Mouse (Mus musculus) forebrain, embryonic 12.5 days (tissue): Measurements from ENCODE around the gene Abcf3. TPM values are rescaled to one million over a fixed set of nuclear protein-coding genes. Genes with fewer than 3 reads are reported as not detected.
A peak's percentile ranks its signal among the peaks of the same experiment; 100 is the strongest.

Experiments
- ATAC-seq: fragments of 200-750 bp; cut with Nextera tagmentation; 2 replicates; pipeline ENCODE4 v1.8.0; 2017; ENCODE audit warnings: moderate TSS enrichment; ENCODE audit not compliant: low FRiP score
- H3K27ac ChIP-seq: fragments of 300-500 bp; sonication (generic); 2 replicates; pipeline ENCODE4 v1.5.1; 2016; ENCODE audit warnings: mild to moderate bottlenecking
- H3K27me3 ChIP-seq: fragments of 300-500 bp; sonication (generic); 2 replicates; pipeline ENCODE4 v1.6.1; 2016; ENCODE audit warnings: mild to moderate bottlenecking
- H3K36me3 ChIP-seq: fragments of 300-500 bp; sonication (generic); replicated peaks from 2 replicates; pipeline ENCODE4 v1.6.1; 2016; ENCODE audit warnings: mild to moderate bottlenecking
- H3K4me1 ChIP-seq: fragments of 300-500 bp; sonication (generic); 2 replicates; pipeline ENCODE4 v1.6.1; 2016
- H3K4me2 ChIP-seq: fragments of 300-500 bp; sonication (generic); 2 replicates; pipeline ENCODE4 v1.6.1; 2016; ENCODE audit warnings: mild to moderate bottlenecking, moderate library complexity
- H3K4me3 ChIP-seq: fragments of 300-500 bp; sonication (generic); replicated peaks from 2 replicates; pipeline ENCODE4 v1.5.1; 2016; ENCODE audit warnings: mild to moderate bottlenecking
- H3K9ac ChIP-seq: fragments of 300-500 bp; sonication (generic); 2 replicates; pipeline ENCODE4 v1.6.1; 2016; ENCODE audit warnings: mild to moderate bottlenecking
- H3K9me3 ChIP-seq: fragments of 300-500 bp; sonication (generic); 2 replicates; pipeline ENCODE4 v1.6.1; 2016
- WGBS: fragments of 180-500 bp; shearing (Covaris S2); methylation state at CpG from one replicate; pipeline ENCODE4 v1.1.7; 2016; 5-methylcytosine and 5-hydroxymethylcytosine counted together
- polyA plus RNA-seq: library from polyadenylated mRNA; unstranded; fragments of >200 nt; fragmentation: Nextera tagmentation; extraction: Ambion mirVana; gene quantifications from 2 replicates; pipeline ENCODE4 v1.2.1, GENCODE M21; 2016

The Abcf3 gene
- 60.9 and 74.3 TPM in 2 replicates for polyA plus RNA-seq

DNA sequence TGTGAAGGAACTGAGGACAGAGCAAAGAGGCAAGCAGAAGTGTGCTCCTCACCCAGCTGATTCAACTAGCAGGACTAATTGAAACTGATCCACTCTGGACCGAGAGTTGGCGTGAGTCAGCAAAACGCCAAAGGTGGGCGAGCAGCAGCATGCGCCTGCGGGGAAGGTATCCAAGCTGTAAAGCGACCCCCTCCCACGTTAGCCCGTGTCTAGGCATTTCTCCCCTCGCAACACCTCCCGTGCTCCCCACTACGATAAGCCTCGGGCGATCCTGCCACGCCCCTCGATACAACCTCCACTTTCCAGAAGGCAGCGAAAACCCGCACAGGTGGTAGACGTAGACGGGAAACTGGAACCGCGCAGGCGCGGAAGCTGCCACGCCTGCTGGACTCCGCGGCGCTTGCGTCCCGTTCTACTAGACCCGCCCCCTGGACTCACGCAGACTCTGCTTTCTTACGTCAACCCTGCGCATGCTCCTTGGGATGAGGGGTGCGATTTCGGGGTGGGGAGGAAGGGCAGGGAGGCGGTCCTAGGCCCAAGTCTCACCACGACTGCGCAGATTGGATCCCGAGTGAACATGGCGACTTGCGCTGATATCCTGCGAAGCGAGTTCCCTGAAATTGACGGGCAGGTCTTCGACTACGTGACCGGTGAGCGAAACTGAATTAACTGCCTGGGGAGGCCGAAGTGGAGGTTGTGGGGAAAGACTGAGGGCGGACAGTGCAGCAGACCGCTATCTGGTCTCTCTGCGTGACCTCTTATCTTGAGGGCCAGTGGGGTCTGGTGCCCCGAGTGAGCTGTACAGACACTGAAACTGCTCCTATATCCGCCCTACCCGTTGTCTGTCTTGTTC, at the start of gene Abcf3:
Gene Abcf3 (plus strand): TSS at position 482 of the 853 bp plus-strand sequence.
- peak within 1 kb of the TSS; percentile 92 for H3K4me2 ChIP-seq
- peak; percentile 98 for ATAC-seq
- no peaks in the 10 kb centered on the region for H3K27me3 ChIP-seq
- H3K4me3 ChIP-seq = peak within 1 kb of the TSS; percentile 68
- peaks cover 61% of the 10 kb centered on the region for H3K36me3 ChIP-seq
- peaks cover 18% of the 10 kb centered on the region for H3K4me1 ChIP-seq
- peak within 1 kb of the TSS; percentile 51 for H3K27ac ChIP-seq
- H3K9me3 ChIP-seq = no peaks in the 10 kb centered on the region
- peak within 1 kb of the TSS; percentile 76 for H3K9ac ChIP-seq
- under 1% methylated on average over 56 of the region's 56 CpGs for WGBS

DNA sequence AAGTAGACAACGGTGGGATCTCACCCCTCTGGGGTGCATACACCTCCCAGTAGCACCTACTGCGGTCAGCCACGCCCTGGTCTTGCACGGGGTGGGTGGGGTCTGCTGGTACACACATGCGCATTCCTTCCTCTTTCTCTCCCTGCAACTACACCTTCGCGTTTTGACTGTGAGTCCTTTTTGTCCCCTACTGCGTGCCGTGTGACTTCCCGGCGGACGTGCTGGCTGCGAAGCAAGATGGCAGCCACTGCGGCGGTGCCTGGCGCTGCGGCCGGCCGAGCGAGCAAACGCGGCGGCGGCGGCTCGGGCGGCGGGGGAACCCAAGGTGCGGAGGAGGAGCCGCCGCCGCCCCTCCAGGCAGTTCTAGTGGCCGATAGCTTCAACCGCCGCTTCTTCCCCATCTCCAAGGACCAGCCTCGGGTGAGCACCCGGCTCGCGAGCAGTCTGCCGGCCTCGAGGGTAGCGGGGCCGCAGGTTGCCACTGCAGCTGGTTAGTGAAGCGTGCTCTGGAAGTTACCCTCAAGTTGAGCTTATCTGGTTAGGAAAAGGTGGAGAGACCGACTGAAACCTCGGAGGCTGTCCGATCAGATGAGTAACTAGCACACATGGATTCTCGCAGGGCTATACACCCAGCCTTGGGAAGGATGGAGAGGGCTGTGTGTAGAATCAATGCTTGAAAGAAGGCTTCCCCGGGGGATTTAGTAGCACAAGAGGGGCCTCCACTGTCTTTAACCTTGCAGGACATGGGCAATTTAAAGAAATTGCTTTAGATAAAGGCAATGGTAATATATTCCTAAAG, 49.5 kb upstream of the Abcf3 start, which contains the start of gene Eif2b5:
Gene Eif2b5 (plus strand): TSS at position 141 of the 799 bp plus-strand sequence.
- Histone ChIP-seq H3K27ac (peak within 1 kb of the TSS; percentile 77), H3K9me3 (no peaks in the 10 kb centered on the region), H3K9ac (peak within 1 kb of the TSS; percentile 89), H3K4me1 (peaks cover 21% of the 10 kb centered on the region), H3K4me2 (peak within 1 kb of the TSS; percentile 84), H3K36me3 (peaks cover 34% of the 10 kb centered on the region), H3K4me3 (peak within 1 kb of the TSS; percentile 78), H3K27me3 (peaks cover 23% of the 10 kb centered on the region)
- WGBS = 1% methylated on average over 48 of the region's 49 CpGs
- ATAC-seq = peak; percentile 94

DNA sequence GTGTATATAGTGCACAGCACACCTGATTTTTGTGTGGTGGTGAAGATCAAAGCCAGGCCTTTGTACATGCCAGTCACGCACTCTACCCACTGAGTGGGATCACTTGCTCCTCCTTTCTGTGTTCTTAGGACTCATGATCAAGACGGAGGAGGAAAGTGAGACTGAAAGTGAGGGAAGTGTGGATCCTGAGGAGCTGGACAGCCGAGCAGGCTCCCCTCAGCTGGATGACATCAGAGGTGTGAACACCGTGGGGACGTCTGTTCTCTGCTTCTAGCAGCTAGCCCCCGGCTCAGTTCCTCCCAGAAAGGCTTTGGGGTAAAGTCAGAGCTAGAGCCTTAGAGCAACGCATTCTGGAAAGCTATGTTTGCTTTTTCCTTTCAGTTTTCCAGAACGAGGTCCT, 42.4 kb upstream of the Abcf3 start:
- H3K4me1 ChIP-seq = no peaks in the 10 kb centered on the region
- no peak overlapping the region for H3K4me2 ChIP-seq
- H3K36me3 ChIP-seq = peaks cover 96% of the 10 kb centered on the region
- no peak overlapping the region for H3K27ac ChIP-seq
- no peak overlapping the region for H3K9ac ChIP-seq
- H3K4me3 ChIP-seq = no peak overlapping the region
- no peaks in the 10 kb centered on the region for H3K27me3 ChIP-seq
- H3K9me3 ChIP-seq = no peaks in the 10 kb centered on the region
- ATAC-seq = no peak
- WGBS = 93% methylated on average over 8 of the region's 8 CpGs

DNA sequence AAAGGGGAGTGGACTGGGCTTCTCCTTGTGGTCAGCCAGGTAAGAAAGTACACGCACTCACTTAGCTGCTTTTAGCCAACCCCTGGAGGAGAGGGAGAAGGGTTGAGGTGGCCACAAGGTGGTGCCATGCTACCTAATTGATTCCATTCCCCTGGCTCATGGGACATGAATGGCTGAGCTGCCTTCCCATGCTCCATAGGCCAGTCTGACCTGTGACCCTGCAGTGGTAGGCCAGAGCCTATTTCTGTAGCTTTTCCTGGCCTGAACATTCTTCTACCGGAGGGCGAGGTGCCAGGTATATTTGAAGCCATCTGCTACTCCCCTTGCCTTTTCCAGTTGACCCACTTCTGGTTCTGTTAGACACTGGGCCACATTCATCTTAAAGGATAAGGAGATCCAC, 39.0 kb upstream of the Abcf3 start:
- WGBS = 76% methylated on average over 3 of the region's 3 CpGs
- no peaks in the 10 kb centered on the region for H3K27me3 ChIP-seq
- H3K4me3 ChIP-seq = no peak overlapping the region
- ATAC-seq = 0 out of 2 replicates have a peak, but pooled peaks have one; percentile 17
- H3K4me2 ChIP-seq = no peak overlapping the region
- no peaks in the 10 kb centered on the region for H3K4me1 ChIP-seq
- no peak overlapping the region for H3K9ac ChIP-seq
- H3K9me3 ChIP-seq = no peaks in the 10 kb centered on the region
- peaks cover 69% of the 10 kb centered on the region for H3K36me3 ChIP-seq
- no peak overlapping the region for H3K27ac ChIP-seq

DNA sequence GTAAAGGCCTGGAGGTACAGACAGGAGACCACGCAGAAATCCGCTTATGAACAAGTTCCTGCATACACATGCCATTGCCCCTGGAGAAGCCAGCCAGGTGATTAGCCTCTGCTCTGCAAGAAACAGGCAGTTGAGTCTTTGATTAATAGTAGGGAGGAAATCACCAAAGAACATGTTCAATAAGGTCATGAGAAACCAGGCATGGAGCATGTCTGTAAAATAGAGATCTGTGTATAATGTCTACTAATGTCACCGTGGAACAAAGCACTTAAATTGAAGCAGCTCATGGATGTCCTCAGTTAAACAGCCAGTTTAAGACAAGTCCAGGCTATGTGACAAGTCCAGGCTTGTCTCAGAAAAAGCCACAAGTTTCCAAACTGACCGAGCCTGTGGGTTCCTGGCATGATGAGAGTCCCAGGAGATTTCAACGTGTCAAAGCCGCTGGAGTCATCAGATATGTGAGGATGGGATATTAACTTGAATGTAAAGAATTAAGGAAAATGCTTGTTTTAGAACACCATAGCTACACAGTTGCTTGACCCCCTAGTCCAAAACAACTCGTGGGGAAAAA, 37.0 kb upstream of the Abcf3 start:
- Histone ChIP-seq H3K9me3 (no peaks in the 10 kb centered on the region), H3K4me1 (peaks cover 4% of the 10 kb centered on the region), H3K27me3 (no peaks in the 10 kb centered on the region), H3K27ac (no peak overlapping the region), H3K36me3 (peaks cover 49% of the 10 kb centered on the region), H3K4me2 (no peak overlapping the region), H3K9ac (no peak overlapping the region), H3K4me3 (no peak overlapping the region)
- WGBS = 92% methylated on average over 7 of the region's 7 CpGs
- no peak for ATAC-seq

DNA sequence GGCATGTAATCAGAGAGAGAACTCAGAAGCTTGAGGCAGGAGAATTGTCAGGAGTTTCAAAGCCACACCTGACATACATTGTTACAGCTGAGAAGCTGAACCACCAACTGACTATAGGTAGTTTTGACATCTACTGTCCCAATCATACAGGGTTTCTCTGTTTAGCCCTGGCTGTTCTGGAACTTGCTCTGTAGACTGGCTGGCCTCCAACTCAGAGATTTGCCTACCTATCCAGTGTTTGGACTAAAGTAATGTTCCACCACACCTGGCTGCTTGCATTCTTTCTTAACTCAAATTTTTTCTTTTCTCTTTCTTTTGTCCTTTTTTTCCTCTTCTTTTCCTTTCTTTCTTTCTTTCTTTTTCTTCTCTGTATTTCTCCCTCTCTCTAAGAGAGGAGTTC, 32.3 kb upstream of the Abcf3 start:
- H3K4me3 ChIP-seq = peak overlapping the region; percentile 95
- H3K9me3 ChIP-seq = no peaks in the 10 kb centered on the region
- peak overlapping the region; percentile 90 for H3K4me2 ChIP-seq
- peak overlapping the region; percentile 93 for H3K27ac ChIP-seq
- H3K4me1 ChIP-seq = peaks cover 31% of the 10 kb centered on the region
- peaks cover 21% of the 10 kb centered on the region for H3K36me3 ChIP-seq
- ATAC-seq = no peak
- no peaks in the 10 kb centered on the region for H3K27me3 ChIP-seq
- H3K9ac ChIP-seq = peak overlapping the region; percentile 99

DNA sequence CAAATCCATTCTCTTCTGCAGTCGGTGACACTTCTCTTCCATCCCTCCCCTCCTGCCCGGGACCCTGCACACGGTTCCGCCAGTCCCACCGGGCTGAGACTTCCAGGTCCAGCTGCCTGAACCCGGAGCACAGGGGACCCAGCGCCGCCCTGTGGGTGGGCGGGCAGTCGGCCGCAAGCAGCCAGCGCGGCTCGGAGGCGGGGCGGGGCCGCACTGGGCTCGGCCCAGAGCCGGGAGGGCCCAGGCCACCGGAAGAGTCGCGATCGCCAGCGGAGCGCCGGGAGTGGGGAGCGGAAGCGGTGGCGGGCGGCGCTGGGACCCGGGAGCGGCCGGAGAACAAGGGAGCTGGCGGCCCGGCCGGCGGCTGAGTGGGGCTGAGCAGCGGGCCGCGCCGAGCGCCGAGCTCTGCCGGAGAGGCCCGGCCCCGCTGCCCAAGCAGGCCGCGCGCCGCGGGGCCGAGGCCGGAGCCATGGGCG, 31.6 kb upstream of the Abcf3 start, which contains the start of gene Dvl3:
Gene Dvl3 (plus strand): TSS at position 257 of the 476 bp plus-strand sequence.
- Histone ChIP-seq H3K4me2 (peak within 1 kb of the TSS; percentile 90), H3K36me3 (peaks cover 21% of the 10 kb centered on the region), H3K27me3 (no peaks in the 10 kb centered on the region), H3K4me1 (peaks cover 31% of the 10 kb centered on the region), H3K9me3 (no peaks in the 10 kb centered on the region), H3K4me3 (peak within 1 kb of the TSS; percentile 95), H3K9ac (peak within 1 kb of the TSS; percentile 99), H3K27ac (peak within 1 kb of the TSS; percentile 93)
- WGBS = under 1% methylated on average over 39 of the region's 55 CpGs
- ATAC-seq = peak; percentile 96

DNA sequence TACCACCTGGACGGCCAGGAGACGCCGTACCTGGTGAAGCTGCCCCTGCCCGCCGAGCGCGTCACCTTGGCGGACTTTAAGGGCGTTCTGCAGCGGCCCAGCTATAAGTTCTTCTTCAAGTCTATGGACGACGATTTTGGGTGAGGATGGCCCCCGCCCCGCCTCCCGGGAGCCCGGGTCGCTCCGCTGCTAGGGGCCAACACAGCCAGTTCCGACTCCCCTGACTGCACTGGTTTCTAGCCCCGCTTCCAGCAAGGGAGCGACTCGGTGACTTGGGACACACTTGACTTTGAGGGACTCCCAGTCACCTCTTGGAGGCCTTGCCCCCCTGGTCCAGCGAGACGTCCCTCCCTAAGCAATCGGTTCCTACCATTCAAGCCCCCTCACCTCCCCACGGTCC, 31.2 kb upstream of the Abcf3 start:
- H3K9me3 ChIP-seq = no peaks in the 10 kb centered on the region
- H3K36me3 ChIP-seq = peaks cover 26% of the 10 kb centered on the region
- no peaks in the 10 kb centered on the region for H3K27me3 ChIP-seq
- H3K27ac ChIP-seq = peak overlapping the region; percentile 93
- ATAC-seq = peak; percentile 34
- H3K9ac ChIP-seq = peak overlapping the region; percentile 99
- peak overlapping the region; percentile 95 for H3K4me3 ChIP-seq
- under 1% methylated on average over 26 of the region's 26 CpGs for WGBS
- peak overlapping the region; percentile 90 for H3K4me2 ChIP-seq
- H3K4me1 ChIP-seq = peaks cover 31% of the 10 kb centered on the region

DNA sequence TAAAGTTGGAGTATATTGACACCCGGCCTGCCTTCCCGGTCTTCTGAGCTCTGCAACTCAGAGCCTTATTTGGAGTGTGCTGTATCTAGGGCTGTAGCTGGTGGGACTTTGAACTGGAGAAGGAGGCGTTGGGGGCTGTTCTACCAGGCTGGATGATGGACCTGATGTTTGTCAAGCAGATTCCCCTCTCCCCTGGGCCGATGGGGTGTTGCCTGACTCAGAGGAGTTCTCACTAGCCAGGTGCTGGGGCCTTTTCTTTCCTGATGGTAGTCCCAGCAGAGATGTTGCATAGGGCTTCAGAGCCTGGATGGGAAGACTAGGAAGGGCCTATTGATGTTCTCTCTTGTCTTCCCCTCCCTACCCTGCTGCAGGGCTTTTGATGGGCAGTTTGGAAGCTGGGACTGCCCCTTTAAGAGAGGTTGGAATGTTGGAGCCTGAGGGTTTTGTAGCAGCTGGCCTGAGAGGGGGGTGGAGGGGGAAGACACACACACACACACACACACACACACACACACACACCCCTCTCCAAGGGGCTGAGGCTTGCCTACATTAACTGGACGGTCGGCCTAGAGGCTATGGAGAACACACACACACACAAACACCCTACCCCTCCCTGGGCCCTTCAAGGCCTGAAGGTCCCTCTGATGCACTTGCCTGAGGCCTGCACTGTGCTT, 30.5 kb upstream of the Abcf3 start:
- Histone ChIP-seq H3K4me3 (peak overlapping the region; percentile 95), H3K27ac (peak overlapping the region; percentile 93), H3K9me3 (no peaks in the 10 kb centered on the region), H3K27me3 (no peaks in the 10 kb centered on the region), H3K4me2 (peak overlapping the region; percentile 90), H3K4me1 (peaks cover 31% of the 10 kb centered on the region), H3K36me3 (peaks cover 26% of the 10 kb centered on the region), H3K9ac (peak overlapping the region; percentile 99)
- ATAC-seq = peak; percentile 68
- WGBS = 2% methylated on average over 6 of the region's 6 CpGs

DNA sequence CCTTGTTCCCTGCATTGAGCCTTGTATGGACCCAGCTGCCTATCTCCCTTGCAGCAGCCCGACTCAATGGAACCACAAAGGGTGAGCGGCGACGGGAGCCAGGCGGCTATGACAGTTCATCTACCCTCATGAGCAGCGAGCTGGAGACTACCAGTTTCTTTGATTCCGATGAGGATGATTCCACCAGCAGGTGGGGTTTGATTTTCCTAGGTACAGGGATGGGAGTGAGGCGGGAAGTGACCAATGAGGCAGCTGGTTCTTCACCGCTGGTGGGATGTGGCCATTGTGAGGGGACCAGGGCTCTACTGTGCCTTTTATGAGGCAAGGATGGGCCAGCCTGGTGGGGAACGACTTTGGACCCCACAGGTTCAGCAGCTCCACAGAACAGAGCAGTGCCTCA, 24.5 kb upstream of the Abcf3 start:
- no peak for ATAC-seq
- 87% methylated on average over 10 of the region's 10 CpGs for WGBS
- Histone ChIP-seq H3K4me2 (no peak overlapping the region), H3K9ac (no peak overlapping the region), H3K9me3 (no peaks in the 10 kb centered on the region), H3K27me3 (no peaks in the 10 kb centered on the region), H3K27ac (no peak overlapping the region), H3K4me3 (no peak overlapping the region), H3K4me1 (peaks cover 16% of the 10 kb centered on the region), H3K36me3 (peaks cover 85% of the 10 kb centered on the region)

DNA sequence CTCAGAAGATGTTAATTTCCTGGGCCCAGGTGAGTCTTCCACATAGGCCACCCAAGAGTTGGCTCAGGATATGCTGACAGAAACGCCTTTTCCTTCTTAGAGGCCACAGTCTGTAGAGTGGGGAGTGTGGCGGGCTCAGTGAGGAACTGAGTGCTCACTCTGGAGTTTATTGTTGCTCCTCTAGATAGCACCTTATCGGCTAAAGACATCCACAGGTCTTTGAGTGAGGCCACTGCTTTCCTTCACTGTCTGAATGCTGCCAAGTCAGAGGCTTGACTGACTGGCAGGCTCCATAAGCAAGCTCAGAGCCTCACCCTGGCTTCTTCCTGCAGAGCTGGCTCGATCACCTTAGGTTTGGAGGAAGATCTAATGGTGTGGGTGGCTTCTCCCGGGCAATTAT, 19.6 kb upstream of the Abcf3 start:
- Histone ChIP-seq H3K4me3 (no peak overlapping the region), H3K27ac (peak overlapping the region; percentile 73), H3K4me1 (no peaks in the 10 kb centered on the region; the same call in 1 of the 2 replicates), H3K4me2 (no peak overlapping the region), H3K9ac (0 out of 2 replicates have a peak overlapping the region, but pooled peaks have one; percentile 38), H3K9me3 (no peaks in the 10 kb centered on the region), H3K27me3 (no peaks in the 10 kb centered on the region), H3K36me3 (peaks cover 96% of the 10 kb centered on the region)
- WGBS = 85% methylated on average over 5 of the region's 5 CpGs
- no peak for ATAC-seq
